Mouse (Mus musculus) intestine, postnatal 0 days (tissue): ENCODE measurements around the gene Srl. TPM values are rescaled to one million over a fixed set of nuclear protein-coding genes. Genes with fewer than 3 reads are reported as not detected.

Source experiments
- ATAC-seq: fragments of 200-750 bp; cut with Nextera tagmentation; 2 replicates; pipeline ENCODE4 v1.8.0; 2017; ENCODE audit warnings: mild to moderate bottlenecking, moderate TSS enrichment, moderate library complexity
- H3K27ac ChIP-seq: fragments of 300-500 bp; sonication (generic); 2 replicates; pipeline ENCODE4 v1.5.1; 2014; ENCODE audit warnings: mild to moderate bottlenecking, low read depth, low read length, moderate library complexity
- H3K27me3 ChIP-seq: fragments of 300-500 bp; sonication (generic); replicated peaks from 2 replicates; pipeline ENCODE4 v1.6.1; 2014; ENCODE audit warnings: low read length, mixed read lengths; ENCODE audit not compliant: control insufficient read depth, insufficient read depth
- H3K36me3 ChIP-seq: fragments of 300-500 bp; sonication (generic); 2 replicates; pipeline ENCODE4 v1.6.1; 2014; ENCODE audit warnings: mild to moderate bottlenecking, moderate library complexity; ENCODE audit not compliant: control insufficient read depth, insufficient read depth
- H3K4me1 ChIP-seq: fragments of 300-500 bp; sonication (generic); replicated peaks from 2 replicates; pipeline ENCODE4 v1.6.1; 2014; ENCODE audit warnings: antibody characterized with exemption, low read length, mixed read lengths; ENCODE audit not compliant: control insufficient read depth, insufficient read depth
- H3K4me2 ChIP-seq: fragments of 300-500 bp; sonication (generic); replicated peaks from 2 replicates; pipeline ENCODE4 v1.6.1; 2014; ENCODE audit warnings: low read depth, mild to moderate bottlenecking, moderate library complexity
- H3K4me3 ChIP-seq: fragments of 300-500 bp; sonication (generic); 2 replicates; pipeline ENCODE4 v1.5.1; 2014; ENCODE audit warnings: low read depth, low read length
- H3K9ac ChIP-seq: fragments of 300-500 bp; sonication (generic); 2 replicates; pipeline ENCODE4 v1.6.1; 2014; ENCODE audit warnings: mild to moderate bottlenecking, low read depth, low read length
- H3K9me3 ChIP-seq: fragments of 300-500 bp; sonication (generic); 2 replicates; pipeline ENCODE4 v1.6.1; 2016; ENCODE audit warnings: mixed run types; ENCODE audit not compliant: control insufficient read depth
- CTCF ChIP-seq: sonication (generic); IDR thresholded peaks from 2 replicates; pipeline ENCODE4 v1.5.1; 2016; ENCODE audit warnings: low read depth, mild to moderate bottlenecking, control low read depth, antibody characterized with exemption, moderate library complexity
- WGBS: fragments of 180-500 bp; shearing (Covaris S2); extraction: QIAGEN DNeasy Blood & Tissue Kit; methylation state at CpG from one replicate; pipeline ENCODE4 v1.1.7; 2014; 5-methylcytosine and 5-hydroxymethylcytosine counted together
- polyA plus RNA-seq: library from polyadenylated mRNA; unstranded; fragments of >200 nt; fragmentation: Nextera tagmentation; extraction: Ambion mirVana; gene quantifications from 2 replicates; pipeline ENCODE4 v1.2.1, GENCODE M21; 2015

Gene Srl
- polyA plus RNA-seq, 1 experiment from 2014 or later: 2.2 TPM

DNA sequence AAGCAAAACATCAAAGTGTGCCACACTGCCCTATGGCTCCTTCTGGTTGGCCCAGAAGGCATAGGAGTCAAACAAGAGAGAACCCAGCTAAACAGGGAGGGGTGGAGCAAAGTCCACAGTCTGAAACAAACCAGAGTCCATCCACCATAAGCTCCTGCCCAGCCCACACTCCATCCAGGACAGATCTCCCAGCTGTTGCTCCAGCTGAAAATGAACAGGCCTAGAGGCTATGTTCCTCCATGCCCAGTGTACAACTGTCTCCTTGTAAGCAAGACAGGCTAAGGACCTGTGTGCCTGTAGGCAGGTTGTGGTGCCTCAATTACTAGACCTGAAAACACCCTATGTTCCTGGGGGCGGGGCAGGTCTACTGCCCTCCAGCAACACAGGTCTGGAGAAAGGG lies 15.5 kb upstream of the Srl start:
- Histone ChIP-seq H3K27me3 (no peaks in the 10 kb centered on the region), H3K27ac (peak overlapping the region; percentile 85), H3K4me2 (peak overlapping the region; percentile 99), H3K9me3 (no peaks in the 10 kb centered on the region), H3K36me3 (no peaks in the 10 kb centered on the region), H3K4me3 (peak overlapping the region; percentile 18), H3K4me1 (peaks cover 24% of the 10 kb centered on the region), H3K9ac (no peak overlapping the region)
- ATAC-seq: peak; percentile 76
- WGBS: 43% methylated on average over 1 of the region's 1 CpGs
- no peak for TF ChIP-seq CTCF

DNA sequence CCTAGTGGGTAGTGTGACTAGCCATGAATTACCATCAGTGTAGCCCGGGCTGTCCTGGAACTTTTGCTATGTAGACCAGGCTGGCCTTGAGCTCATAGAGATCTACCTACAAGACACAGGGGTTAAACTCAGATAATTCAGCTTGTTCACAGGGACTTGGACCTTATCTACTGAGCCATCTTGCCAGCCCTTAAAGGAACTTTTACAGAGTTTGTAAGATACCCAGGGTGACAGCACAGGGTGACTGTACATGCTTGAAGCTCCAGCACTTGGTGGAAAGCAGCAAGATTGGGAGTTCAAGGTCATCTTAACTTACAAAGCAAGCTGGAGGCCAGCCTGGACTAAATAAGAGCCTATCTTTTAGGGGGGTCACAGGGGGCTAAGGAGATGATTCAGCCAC lies 13.9 kb upstream of the Srl start:
- Histone ChIP-seq H3K9me3 (no peaks in the 10 kb centered on the region), H3K4me2 (no peak overlapping the region), H3K36me3 (no peaks in the 10 kb centered on the region), H3K27me3 (no peaks in the 10 kb centered on the region), H3K27ac (no peak overlapping the region), H3K4me3 (no peak overlapping the region), H3K9ac (no peak overlapping the region), H3K4me1 (peaks cover 24% of the 10 kb centered on the region)
- TF ChIP-seq CTCF: no peak
- WGBS: 100% methylated on average over 1 of the region's 1 CpGs
- no peak for ATAC-seq

DNA sequence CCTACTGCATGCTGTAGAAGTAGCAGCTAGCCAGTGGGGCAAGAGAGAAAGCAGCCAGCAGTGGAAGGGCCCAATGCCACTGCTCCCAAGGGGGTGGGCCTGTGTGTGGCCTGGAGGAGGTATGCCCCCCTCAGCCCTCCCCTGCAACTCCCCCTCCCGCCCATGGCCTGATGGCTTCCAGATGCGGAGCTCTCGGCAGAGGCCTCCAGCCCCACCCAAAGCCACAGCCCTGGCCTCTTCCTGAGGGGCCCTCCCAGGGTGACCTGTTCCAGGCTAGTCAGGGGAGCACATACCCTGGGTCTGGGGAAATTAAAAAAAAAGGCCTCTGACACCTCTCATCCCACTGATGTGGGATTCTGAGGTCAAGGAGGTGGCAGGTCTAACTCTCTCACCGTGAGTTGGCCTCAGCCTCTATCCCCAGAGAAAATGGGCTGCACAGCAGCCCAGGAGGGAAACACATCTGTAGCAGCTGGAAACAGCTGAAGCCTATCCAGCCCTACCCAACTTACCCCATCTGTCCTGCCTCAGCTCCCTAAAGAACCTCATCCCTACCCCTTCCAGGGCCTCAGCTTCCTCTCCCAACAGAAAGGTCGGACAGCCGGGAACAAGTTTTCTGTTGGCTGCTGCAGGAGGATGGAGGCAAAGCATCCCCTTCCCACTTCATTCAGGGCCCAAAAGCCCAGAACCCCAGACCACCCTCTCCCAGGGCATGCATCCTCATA lies 11.4 kb upstream of the Srl start:
- Histone ChIP-seq H3K9ac (peak overlapping the region; percentile 42), H3K4me1 (peaks cover 24% of the 10 kb centered on the region), H3K4me2 (peak overlapping the region; percentile 41), H3K27me3 (no peaks in the 10 kb centered on the region), H3K9me3 (no peaks in the 10 kb centered on the region), H3K4me3 (no peak overlapping the region), H3K27ac (peak overlapping the region; percentile 30; the same call in 1 of the 2 replicates), H3K36me3 (peaks cover 3% of the 10 kb centered on the region; the same call in 1 of the 2 replicates)
- WGBS: 15% methylated on average over 6 of the region's 6 CpGs
- TF ChIP-seq CTCF: no peak
- ATAC-seq: no peak

DNA sequence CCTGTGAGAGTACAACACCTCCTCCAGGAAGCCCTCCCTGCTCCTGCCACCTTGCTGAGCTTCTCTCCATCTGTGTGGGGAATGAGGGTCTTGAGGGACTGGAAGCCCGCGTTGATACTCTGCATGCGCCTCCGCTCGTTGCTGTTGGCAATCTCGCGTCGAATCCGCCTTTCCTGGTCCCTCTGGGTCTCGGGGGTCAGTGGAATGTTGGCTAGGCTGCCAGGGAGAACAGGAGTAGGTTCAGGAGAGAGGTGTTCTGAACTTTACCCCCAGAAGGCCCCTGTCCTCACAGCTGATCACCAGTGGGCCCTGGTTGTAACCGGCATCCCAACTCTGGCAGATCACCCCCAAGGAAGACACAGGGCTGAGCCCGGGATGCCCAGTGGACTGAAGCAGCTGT lies 10.3 kb upstream of the Srl start:
- no peak overlapping the region for H3K4me2 ChIP-seq
- ATAC-seq: no peak
- peaks cover 16% of the 10 kb centered on the region for H3K4me1 ChIP-seq
- H3K4me3 ChIP-seq: no peak overlapping the region
- 87% methylated on average over 12 of the region's 12 CpGs for WGBS
- H3K27ac ChIP-seq: no peak overlapping the region
- no peak for TF ChIP-seq CTCF
- peaks cover 8% of the 10 kb centered on the region for H3K36me3 ChIP-seq
- no peaks in the 10 kb centered on the region for H3K27me3 ChIP-seq
- no peak overlapping the region for H3K9ac ChIP-seq
- no peaks in the 10 kb centered on the region for H3K9me3 ChIP-seq

DNA sequence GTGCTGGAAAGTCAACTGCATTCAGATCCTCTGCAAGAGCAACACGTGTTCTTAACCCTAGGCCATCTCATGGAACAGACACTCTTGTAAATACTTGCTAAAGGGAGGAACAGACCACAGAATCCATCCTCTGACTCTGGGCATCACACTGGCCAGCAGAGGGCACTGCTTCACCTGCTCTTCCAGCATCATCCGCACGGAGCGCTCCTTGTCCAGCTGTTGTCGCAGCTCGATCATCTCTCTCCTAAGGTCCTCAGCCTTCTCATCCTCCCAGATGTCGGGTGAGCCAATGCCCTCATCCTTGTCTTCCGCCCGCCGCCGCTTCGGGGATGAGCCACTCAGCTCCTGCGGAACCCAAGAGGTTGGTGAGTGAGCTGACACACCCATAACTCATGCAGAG lies 9.4 kb upstream of the Srl start:
- Histone ChIP-seq H3K4me3 (no peak overlapping the region), H3K9me3 (no peaks in the 10 kb centered on the region), H3K27me3 (no peaks in the 10 kb centered on the region), H3K9ac (no peak overlapping the region), H3K36me3 (peaks cover 13% of the 10 kb centered on the region), H3K4me2 (no peak overlapping the region; the same call in 1 of the 2 replicates), H3K4me1 (peaks cover 12% of the 10 kb centered on the region), H3K27ac (no peak overlapping the region)
- TF ChIP-seq CTCF: peak; percentile 100
- 25% methylated on average over 13 of the region's 13 CpGs for WGBS
- peak; percentile 34; the same call in 1 of the 2 replicates for ATAC-seq

DNA sequence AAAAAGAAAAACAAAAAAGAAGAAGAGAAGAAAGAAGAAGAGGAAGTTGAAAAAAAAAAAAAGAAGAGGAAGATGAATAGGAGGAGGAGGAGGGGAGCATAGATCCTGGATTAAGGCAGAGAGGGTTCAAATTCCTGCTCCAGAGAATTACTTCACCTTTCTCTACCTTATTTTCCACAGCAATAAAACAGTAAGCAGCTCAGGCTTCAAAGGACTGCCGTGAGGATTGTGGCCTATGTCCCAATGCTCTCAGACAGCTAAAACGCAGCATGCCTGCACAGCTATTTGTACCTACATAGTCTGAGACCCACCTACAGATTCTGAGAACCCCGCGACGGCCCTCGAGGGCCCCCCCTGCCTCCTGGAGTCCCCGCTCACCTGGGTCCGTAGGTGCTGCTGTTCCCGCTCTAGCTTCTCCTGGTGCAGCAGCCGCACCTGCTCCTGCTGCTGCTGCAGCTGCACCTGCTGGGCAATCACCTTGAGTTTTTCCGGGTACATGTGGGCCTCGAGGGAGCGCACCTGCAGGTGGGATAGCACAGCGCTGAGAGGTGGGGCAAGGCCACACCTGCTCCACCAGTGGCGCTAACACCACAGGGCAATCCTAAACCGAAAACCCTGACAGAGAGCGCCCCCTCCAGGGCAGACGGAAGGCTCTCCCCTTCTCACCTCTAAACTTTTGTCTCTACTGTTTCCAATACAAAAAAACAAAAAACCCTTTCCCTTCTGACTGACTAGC lies 7.5 kb upstream of the Srl start:
- no peak overlapping the region for H3K9ac ChIP-seq
- H3K4me2 ChIP-seq: peak overlapping the region; percentile 43
- WGBS: 41% methylated on average over 18 of the region's 18 CpGs
- peak overlapping the region; percentile 37 for H3K27ac ChIP-seq
- peak; percentile 80 for TF ChIP-seq CTCF
- H3K4me3 ChIP-seq: 0 out of 2 replicates have a peak overlapping the region, but pooled peaks have one; percentile 1
- no peaks in the 10 kb centered on the region for H3K9me3 ChIP-seq
- H3K36me3 ChIP-seq: peaks cover 25% of the 10 kb centered on the region
- ATAC-seq: peak; percentile 95
- H3K27me3 ChIP-seq: no peaks in the 10 kb centered on the region
- H3K4me1 ChIP-seq: peaks cover 14% of the 10 kb centered on the region
